Mouse (Mus musculus): Measurements from ENCODE around the gene Slc22a14. TPM values are rescaled to one million over a fixed set of nuclear protein-coding genes. Genes with fewer than 3 reads are reported as not detected.

Gene Slc22a14
- total RNA-seq, 1 experiment: 0.45 TPM

- no peak for DNase-seq (ENCODE audit: low read depth, low spot score)
- no peak for TF ChIP-seq ZC3H11A (IDR thresholded peaks at IDR 0.05; ENCODE audit: borderline replicate concordance, low read depth, low read length)
- no peak for TF ChIP-seq MAFK (IDR thresholded peaks at IDR 0.05; ENCODE audit: insufficient read depth, low read depth, low read length)
- TF ChIP-seq CHD2 (IDR thresholded peaks at IDR 0.05; ENCODE audit: low read depth, low read length): no peak
- no peak for TF ChIP-seq HCFC1 (IDR thresholded peaks at IDR 0.05; ENCODE audit: borderline replicate concordance, insufficient read depth, low read length)
- TF ChIP-seq ZNF384 (IDR thresholded peaks at IDR 0.05; ENCODE audit: low read depth, low read length): no peak
- in situ Hi-C loops (cut with MboI; ENCODE audit: low sequenced_read_pairs in 2 of 2, unreplicated experiment in 2 of 2): no loop called here
These were observed 150.8 kb downstream of the Slc22a14 start for GRCm38 (mm10) chr9:119214601-119215000.

DNA sequence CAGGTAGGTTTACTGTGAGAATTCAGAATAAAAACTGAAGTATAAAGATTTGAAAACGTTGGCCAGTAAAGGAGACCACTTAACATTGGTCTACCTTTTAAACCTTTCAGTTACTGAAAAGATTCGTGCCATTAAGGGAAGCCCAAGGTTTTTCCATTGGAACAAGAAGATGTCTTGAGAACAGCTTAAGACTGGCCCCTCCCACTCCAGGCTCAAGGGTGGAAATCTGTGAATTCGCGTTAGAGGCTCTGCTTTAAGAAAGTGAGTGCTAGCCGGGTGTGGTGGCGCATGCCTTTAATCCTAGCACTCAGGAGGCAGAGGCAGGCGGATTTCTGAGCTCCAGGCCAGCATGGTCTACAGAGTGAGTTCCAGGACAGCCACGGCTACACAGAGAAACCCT is 152.4 kb downstream of the Slc22a14 start:
- no peak for DNase-seq (ENCODE audit: low read depth, low spot score)
- in situ Hi-C loops (cut with MboI; ENCODE audit: low sequenced_read_pairs in 2 of 2, unreplicated experiment in 2 of 2): no loop called here
- H3K9ac ChIP-seq (ENCODE audit: insufficient read depth, low read depth, low read length, poor library complexity, severe bottlenecking): no peak overlapping the region

More at GRCm38 (mm10) chr9:119214601-119215000, 150.8 kb downstream of the Slc22a14 start:
- no peak overlapping the region for H3K9ac ChIP-seq (ENCODE audit: insufficient read depth, low read depth, low read length, poor library complexity, severe bottlenecking)
- H3K9me3 ChIP-seq (ENCODE audit: control insufficient read depth, insufficient read depth, low read depth, low read length): peaks cover 2% of the 10 kb centered on the region; the same call in 1 of the 2 replicates
- no peak overlapping the region for H3K27ac ChIP-seq (ENCODE audit: insufficient read depth, low read depth, low read length, poor library complexity, severe bottlenecking)
- H3K4me3 ChIP-seq (ENCODE audit: insufficient read depth in 1 of 2, low read depth in 1 of 2, low read length in 2 of 2, poor library complexity in 1 of 2, severe bottlenecking in 1 of 2): no peak overlapping the region
- no peaks in the 10 kb centered on the region for H3K4me1 ChIP-seq (ENCODE audit: control insufficient read depth in 2 of 2, insufficient read depth in 2 of 2, low read length in 2 of 2, poor library complexity in 1 of 2)
- no peaks in the 10 kb centered on the region; the same call in 1 of the 2 replicates for H3K36me3 ChIP-seq (ENCODE audit: control insufficient read depth, insufficient read depth, low read length, poor library complexity, severe bottlenecking)

DNA sequence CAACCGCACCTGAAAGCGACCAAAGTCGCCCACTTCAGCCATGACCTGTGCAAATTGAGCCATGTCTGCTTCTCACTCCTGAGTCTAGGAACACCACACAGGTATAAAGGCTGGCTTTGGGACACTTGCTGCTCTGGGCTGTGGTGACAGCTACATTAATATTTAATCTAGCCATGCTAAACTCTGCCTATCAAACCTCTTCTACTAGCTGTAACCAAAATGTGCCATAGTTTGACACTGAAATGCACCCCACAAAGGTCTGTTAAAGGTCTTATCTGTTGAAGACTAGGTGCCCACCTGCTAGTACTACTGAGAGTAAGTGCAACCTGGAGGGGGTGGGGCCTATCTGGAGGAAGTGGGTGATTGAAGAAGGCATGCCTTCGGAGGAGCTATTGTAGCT is 156.4 kb downstream of the Slc22a14 start, which contains the start of gene Slc22a13:
Slc22a13 (minus strand) TSS at position 101 of the 400 bp plus-strand sequence.
- Histone ChIP-seq H3K9me3 (ENCODE audit: control insufficient read depth, insufficient read depth, low read depth, low read length) (no peaks in the 10 kb centered on the region), H3K4me3 (ENCODE audit: insufficient read depth in 1 of 2, low read depth in 1 of 2, low read length in 2 of 2, poor library complexity in 1 of 2, severe bottlenecking in 1 of 2) (no peak within 1 kb of the TSS), H3K9ac (ENCODE audit: insufficient read depth, low read depth, low read length, poor library complexity, severe bottlenecking) (no peak within 1 kb of the TSS), H3K36me3 (ENCODE audit: control insufficient read depth, insufficient read depth, low read length, poor library complexity, severe bottlenecking) (no peaks in the 10 kb centered on the region), H3K4me1 (ENCODE audit: control insufficient read depth in 2 of 2, insufficient read depth in 2 of 2, low read length in 2 of 2, poor library complexity in 1 of 2) (no peaks in the 10 kb centered on the region), H3K27ac (ENCODE audit: insufficient read depth, low read depth, low read length, poor library complexity, severe bottlenecking) (no peak within 1 kb of the TSS)
- in situ Hi-C loops (cut with MboI; ENCODE audit: low sequenced_read_pairs in 2 of 2, unreplicated experiment in 2 of 2): no loop called here
- DNase-seq (ENCODE audit: low read depth, low spot score): no peak
- TF ChIP-seq MAFK (IDR thresholded peaks at IDR 0.05; ENCODE audit: insufficient read depth, low read depth, low read length) (no peak), CHD2 (IDR thresholded peaks at IDR 0.05; ENCODE audit: low read depth, low read length) (no peak), HCFC1 (IDR thresholded peaks at IDR 0.05; ENCODE audit: borderline replicate concordance, insufficient read depth, low read length) (no peak), ZNF384 (IDR thresholded peaks at IDR 0.05; ENCODE audit: low read depth, low read length) (no peak), ZC3H11A (IDR thresholded peaks at IDR 0.05; ENCODE audit: borderline replicate concordance, low read depth, low read length) (no peak)

More for the DNA sequence above, 152.4 kb downstream of the Slc22a14 start:
- H3K9me3 ChIP-seq (ENCODE audit: control insufficient read depth, insufficient read depth, low read depth, low read length): peaks cover 2% of the 10 kb centered on the region; the same call in 1 of the 2 replicates
- TF ChIP-seq HCFC1 (IDR thresholded peaks at IDR 0.05; ENCODE audit: borderline replicate concordance, insufficient read depth, low read length): no peak
- TF ChIP-seq CHD2 (IDR thresholded peaks at IDR 0.05; ENCODE audit: low read depth, low read length): no peak
- no peak for TF ChIP-seq ZC3H11A (IDR thresholded peaks at IDR 0.05; ENCODE audit: borderline replicate concordance, low read depth, low read length)
- no peak for TF ChIP-seq ZNF384 (IDR thresholded peaks at IDR 0.05; ENCODE audit: low read depth, low read length)
- no peak for TF ChIP-seq MAFK (IDR thresholded peaks at IDR 0.05; ENCODE audit: insufficient read depth, low read depth, low read length)
- H3K27ac ChIP-seq (ENCODE audit: insufficient read depth, low read depth, low read length, poor library complexity, severe bottlenecking): no peak overlapping the region
- H3K4me3 ChIP-seq (ENCODE audit: insufficient read depth in 1 of 2, low read depth in 1 of 2, low read length in 2 of 2, poor library complexity in 1 of 2, severe bottlenecking in 1 of 2): no peak overlapping the region
- H3K4me1 ChIP-seq (ENCODE audit: control insufficient read depth in 2 of 2, insufficient read depth in 2 of 2, low read length in 2 of 2, poor library complexity in 1 of 2): no peaks in the 10 kb centered on the region
- H3K36me3 ChIP-seq (ENCODE audit: control insufficient read depth, insufficient read depth, low read length, poor library complexity, severe bottlenecking): no peaks in the 10 kb centered on the region

- TF ChIP-seq HCFC1 (IDR thresholded peaks at IDR 0.05; ENCODE audit: borderline replicate concordance, insufficient read depth, low read length): no peak
- no peak for TF ChIP-seq ZC3H11A (IDR thresholded peaks at IDR 0.05; ENCODE audit: borderline replicate concordance, low read depth, low read length)
- no peak for TF ChIP-seq ZNF384 (IDR thresholded peaks at IDR 0.05; ENCODE audit: low read depth, low read length)
- no peak for TF ChIP-seq CHD2 (IDR thresholded peaks at IDR 0.05; ENCODE audit: low read depth, low read length)
- TF ChIP-seq MAFK (IDR thresholded peaks at IDR 0.05; ENCODE audit: insufficient read depth, low read depth, low read length): no peak
- H3K4me1 ChIP-seq (ENCODE audit: control insufficient read depth in 2 of 2, insufficient read depth in 2 of 2, low read length in 2 of 2, poor library complexity in 1 of 2): no peaks in the 10 kb centered on the region
- no peak overlapping the region for H3K27ac ChIP-seq (ENCODE audit: insufficient read depth, low read depth, low read length, poor library complexity, severe bottlenecking)
- no peak for DNase-seq (ENCODE audit: low read depth, low spot score)
- no peak overlapping the region for H3K4me3 ChIP-seq (ENCODE audit: insufficient read depth in 1 of 2, low read depth in 1 of 2, low read length in 2 of 2, poor library complexity in 1 of 2, severe bottlenecking in 1 of 2)
- no peaks in the 10 kb centered on the region for H3K36me3 ChIP-seq (ENCODE audit: control insufficient read depth, insufficient read depth, low read length, poor library complexity, severe bottlenecking)
- H3K9me3 ChIP-seq (ENCODE audit: control insufficient read depth, insufficient read depth, low read depth, low read length): no peaks in the 10 kb centered on the region
- no peak overlapping the region for H3K9ac ChIP-seq (ENCODE audit: insufficient read depth, low read depth, low read length, poor library complexity, severe bottlenecking)
- in situ Hi-C loops (cut with MboI; ENCODE audit: low sequenced_read_pairs in 2 of 2, unreplicated experiment in 2 of 2): no loop called here
These were observed 158.2 kb downstream of the Slc22a14 start for GRCm38 (mm10) chr9:119207113-119207512.
